Mouse (Mus musculus): ENCODE data around the gene Fkbp5.

Gene Fkbp5

DNA sequence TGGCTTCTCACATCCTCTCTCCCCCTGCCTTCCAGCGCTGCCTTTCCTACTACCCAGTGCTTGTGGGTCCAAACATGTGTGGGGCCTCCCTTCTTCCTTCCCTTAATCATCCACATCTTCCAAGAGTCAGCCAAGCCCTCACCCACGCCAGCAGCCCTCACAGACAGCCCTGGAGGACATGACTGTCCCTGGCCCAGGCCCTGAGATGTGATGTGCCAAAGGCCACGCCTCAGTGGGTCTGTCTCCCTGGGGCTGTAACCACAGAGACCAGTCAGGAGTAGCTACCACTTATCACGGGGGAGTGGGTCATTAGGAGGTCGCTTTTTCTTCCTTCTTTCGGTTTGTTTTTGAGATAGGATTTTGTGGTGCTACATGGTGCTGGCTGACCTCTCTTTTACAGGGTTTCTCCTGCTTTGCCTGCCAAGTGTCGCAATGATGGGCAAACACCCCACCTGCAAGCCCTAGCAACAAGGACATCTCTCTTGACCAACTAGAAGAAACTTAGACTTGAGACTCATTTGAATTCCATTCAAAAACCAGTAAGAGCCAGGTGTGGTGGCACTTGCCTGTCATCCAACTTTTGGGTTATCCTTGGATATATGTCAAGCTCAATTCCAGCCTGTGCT lies 15.0 kb downstream of the Fkbp5 start:
- DNase-seq = peak; percentile 98

DNA sequence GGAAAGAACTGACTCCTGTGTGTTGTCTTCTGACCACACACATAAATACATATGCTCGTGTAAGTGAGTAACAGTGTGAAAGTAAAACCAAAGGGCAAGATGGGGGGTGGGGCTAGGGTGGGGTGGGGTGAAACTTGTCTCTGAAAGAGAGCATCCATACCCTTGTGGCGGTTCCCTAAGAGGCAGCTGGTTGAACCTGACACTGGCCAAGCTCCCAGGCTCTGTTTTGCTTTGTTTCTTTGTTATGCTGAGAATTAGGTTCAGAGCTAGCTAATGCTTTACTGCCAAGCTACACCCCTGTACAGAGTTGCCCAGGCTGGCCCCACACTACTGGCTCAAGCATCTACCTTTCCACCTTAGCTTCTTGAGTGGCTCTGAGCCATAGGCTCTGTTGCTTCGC lies 16.9 kb downstream of the Fkbp5 start:
- peak; percentile 81 for DNase-seq

DNA sequence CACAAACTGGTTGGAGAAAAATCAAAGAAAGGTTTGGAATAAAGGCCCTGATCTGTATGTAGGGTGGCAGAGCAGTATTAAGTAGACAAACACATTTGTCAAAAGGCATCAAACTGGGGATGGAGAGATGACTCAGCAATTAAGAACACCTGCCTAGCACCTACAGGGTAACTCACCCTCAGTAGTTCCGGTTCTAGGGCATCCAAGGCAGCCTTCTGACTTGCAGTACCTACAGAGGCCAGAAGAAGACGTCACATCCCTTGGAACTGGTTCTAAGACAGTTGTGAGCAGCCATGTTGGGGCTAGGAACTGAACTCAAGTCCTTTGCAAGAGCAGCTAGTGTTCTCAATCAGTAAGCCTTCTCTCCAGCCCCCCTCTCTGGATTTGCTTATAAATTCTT lies 18.1 kb downstream of the Fkbp5 start:
- DNase-seq = peak; percentile 87

DNA sequence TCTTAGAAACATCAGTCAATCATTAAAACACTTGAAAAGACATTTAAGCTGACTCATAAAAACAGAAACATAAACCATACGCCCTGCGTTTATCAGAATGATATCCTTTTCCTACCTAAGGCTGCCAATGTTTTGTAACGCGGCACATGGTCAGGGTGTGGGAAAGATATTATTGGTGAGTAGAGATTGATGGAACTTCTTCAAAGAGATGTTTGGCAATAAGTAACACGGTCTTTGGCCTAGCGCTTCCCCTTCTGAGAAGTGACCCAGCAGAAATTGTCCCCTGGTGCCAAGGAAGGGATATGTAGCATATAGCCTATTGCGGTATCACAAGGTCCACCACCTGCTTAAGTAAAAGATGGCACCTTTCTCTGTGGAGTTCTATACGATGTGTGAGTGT lies 21.5 kb downstream of the Fkbp5 start:
- peak; percentile 83 for DNase-seq

DNA sequence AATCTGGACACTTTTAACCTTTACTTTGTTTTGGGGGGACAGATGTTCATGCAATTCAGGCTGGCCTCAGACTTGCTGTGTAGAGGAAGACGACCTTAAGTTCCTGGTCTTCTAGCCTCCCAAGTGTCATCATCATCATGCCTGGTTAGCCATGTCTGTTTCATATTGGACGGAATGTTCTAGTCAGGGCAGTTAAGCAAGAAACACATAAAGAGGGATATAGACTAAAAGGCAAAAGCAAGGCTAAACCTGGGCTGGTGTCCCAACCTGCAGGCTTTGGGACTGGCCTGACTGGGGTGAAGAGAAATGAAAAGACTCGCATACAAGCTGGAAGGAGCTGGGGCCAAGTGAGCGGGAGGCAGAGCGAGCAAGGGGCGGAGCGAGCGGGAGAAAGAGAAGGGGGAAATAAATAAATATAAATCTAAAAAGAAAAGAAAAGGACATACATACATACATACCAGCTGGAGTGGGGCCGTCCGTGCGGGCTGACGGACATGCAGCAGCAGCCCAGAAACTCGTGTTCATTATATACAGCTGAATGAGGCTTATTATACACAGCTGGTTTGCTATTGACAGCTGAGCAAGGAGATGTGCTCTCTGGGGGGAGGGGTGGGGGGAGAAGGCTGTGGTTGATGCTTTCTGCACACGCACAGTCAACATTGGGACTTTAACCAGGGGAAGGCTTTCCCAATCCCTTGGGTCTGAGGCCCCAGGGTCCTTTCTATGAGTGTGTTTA lies 26.1 kb downstream of the Fkbp5 start:
- peak; percentile 87 for DNase-seq

DNA sequence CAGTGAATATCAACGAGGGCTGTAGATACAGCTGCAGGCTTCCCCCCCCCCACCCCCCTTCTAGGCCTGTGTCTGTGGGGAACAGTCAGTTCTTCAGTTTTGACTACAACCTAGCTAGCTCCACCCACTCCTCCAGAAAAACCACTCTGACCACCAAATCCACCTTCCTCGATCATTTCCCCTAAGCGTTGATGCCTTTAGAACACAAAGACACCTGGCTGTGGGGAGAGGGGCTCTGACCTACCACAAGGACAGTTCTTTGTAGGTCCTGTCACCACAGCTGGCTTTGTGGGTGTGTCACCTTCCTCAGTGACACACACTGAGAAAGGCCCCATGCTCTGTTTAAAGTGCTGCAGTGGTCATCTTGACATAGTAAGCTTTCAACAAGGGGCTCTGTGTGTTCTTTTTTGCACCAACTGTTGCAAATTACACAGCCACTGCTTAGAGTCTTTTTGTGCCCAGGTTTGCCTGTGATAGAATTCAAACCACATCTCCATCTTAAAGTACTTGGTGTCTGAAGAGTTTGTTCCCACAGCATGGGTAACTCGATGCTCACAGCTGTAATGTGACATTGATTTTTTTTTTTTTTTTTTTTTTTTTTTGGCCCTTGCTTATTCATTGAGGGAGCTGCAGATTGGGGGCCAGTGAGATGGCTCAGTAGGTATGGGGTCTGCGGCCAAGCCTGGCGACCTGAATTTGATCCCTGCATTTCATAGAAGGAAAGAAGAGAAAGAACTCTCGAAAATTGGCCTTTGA lies 28.9 kb downstream of the Fkbp5 start:
- DNase-seq = peak; percentile 91

DNA sequence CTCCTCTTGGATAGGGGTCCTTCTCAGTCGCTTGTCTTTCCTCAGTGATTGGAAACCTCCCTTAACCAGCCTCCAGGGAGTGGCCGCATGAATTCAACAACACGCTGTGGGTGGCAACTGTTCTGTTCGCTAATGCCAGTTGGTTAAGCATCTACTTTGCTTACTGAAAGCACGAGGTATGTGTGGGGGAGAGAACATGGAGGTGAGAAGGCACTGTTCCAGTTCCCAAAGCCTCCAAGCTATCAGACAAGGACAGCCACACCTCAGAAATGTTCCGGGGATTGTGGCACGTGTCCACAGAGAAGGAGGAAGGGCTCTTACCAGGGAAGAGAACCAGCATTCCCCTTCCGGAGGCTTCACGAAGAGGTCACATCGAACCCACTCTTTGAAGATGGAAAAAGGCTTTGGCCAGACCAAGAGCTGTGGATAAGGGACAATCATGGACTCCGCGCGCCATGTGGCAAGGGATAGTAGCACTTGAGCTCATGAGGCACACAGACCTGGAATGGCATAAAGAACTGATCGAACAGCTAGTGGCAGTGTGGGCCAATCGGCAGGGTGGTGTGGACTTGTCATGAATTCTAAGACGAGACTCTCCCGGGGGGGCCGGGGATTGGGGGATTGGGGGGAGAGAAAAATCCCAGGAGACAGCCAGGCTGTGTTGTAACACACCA lies 29.6 kb downstream of the Fkbp5 start:
- peak; percentile 94 for DNase-seq

DNA sequence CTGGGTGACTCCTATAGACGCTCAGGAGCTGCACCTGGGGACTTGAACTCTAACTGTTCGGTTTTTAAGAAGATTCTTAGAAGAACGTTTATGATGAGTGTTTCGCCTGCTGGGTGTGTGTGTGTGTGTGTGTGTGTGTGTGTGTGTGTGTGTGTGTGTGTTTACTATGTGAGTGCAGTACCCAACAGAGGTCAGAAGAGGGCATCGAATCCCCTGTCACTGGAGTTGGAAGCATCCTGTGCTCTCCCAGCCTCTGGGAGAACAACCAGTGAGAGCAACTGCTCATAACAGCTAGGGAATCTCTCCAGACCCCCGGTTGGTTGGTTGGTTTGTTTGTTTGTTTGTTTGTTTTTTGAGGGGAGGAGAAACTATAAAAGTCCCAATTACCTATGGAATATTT lies 30.6 kb downstream of the Fkbp5 start:
- DNase-seq = no peak

DNA sequence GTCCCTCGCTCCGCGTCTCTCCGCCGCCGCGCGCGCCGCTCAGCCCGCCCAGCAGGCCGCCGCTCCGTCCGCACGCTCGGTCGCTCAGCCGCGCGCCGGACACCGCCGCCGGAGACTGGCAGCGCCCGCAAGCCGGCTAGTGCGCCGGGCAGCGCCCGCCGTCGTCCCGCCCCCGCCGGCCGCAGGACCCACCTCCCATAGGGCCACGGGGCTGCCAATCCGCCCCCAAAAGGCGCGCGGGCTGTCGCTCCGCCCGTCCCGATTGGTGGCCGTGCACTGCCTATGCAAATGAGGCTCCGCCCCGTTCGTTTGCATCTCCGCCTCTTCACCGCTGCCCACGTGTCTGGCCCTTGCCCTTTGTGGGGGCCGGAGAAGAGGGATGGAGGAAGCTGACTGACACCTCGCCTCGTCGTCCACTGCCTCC lies 31.3 kb downstream of the Fkbp5 start:
- peak; percentile 100 for DNase-seq

DNA sequence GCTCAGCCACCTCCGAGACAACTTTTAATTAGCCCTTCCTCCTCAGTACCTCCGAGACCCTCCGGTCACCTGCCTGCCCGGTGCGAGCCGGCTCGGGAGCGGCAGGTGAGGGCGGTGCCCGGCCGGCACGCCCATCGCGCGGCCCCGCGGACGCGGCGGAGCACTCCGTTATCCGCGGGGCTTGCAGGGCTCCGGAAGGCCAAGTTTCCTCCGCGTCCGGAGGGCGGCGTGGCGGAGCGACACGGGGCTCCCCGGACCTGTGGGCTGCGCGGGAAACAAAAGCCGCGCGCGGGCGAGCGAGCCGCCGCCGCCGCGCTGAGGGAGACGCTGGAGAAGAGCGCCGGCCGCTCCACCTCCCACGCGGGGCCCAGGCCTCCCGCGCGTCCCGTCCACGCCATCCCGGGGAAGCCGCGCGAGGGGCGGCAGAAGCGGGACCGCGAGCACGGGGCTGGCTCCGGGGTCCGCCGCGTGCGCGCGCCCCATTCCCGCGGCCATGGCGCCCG lies 31.8 kb downstream of the Fkbp5 start:
- DNase-seq = peak; percentile 97

DNA sequence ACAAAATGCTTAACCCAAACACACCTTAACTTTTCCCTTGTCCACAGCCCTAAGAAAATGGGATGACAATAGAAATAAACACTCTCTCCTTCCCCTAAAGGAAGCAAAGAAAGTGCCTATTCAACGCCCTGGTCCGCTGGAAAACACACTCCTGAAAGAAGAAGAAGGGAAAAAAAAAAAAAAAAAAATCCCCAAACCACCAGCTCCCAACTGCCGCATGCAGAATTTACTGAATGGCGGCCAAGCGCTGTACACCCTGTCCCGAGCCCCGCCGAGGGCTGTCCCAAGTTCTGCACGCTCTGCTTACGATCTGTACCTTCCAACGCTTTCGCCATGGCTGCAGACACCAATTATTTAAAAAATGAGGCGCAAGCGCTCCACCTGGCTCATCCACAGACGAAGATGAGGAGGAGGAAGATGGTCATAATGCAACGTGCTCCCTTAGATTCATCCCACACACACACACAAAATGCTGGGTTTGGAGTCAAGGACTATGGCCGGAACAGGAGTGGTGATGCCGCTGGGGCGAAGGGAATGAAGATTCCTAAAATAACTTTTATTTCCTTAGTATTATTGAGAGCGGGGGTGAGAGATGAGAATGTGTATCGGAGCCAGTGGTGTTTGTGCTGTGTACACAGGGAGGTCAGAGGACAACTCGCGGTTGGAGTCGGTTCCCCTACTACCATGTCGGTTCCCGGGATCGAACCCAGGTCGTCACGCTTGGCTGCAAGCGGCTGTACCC lies 32.5 kb downstream of the Fkbp5 start:
- peak; percentile 96 for DNase-seq

DNA sequence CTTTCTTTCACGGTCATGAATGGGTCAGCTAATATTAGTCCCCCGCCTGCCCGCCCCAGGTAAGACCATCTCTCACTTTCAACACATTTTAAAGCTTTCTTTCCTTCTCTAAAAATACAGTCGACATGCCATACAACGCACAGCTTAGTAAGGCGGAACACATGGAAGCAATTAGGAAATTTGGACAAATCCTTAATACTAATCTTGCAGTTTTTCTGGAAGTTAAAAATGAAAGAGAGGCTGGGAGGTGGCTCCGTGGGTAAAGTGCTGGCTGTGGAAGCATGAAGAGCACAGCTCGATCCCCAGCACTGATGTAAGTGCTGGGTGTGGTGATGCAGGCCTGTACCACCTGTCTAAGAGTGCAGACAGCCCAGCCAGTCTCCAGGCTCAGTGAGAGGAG lies 39.9 kb downstream of the Fkbp5 start:
- DNase-seq = peak; percentile 85

DNA sequence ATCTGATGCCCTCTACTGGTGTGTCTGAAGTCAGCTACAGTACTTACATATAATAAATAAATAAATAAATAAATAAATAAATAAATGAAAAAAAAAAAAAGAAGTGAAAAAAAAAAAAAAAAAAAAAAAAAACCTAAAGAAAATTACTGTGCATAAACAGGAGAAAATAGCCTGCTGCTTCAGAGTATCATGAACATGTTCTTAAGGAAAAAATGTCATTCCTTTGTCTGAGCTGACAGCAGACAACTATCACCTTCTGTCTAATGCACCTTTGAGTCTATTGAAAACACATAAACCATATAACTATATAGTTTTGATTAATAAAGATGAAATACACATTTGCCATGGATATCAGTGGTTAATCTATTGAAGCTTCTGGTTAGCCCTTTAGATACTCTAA lies 40.9 kb downstream of the Fkbp5 start:
- no peak for DNase-seq

DNA sequence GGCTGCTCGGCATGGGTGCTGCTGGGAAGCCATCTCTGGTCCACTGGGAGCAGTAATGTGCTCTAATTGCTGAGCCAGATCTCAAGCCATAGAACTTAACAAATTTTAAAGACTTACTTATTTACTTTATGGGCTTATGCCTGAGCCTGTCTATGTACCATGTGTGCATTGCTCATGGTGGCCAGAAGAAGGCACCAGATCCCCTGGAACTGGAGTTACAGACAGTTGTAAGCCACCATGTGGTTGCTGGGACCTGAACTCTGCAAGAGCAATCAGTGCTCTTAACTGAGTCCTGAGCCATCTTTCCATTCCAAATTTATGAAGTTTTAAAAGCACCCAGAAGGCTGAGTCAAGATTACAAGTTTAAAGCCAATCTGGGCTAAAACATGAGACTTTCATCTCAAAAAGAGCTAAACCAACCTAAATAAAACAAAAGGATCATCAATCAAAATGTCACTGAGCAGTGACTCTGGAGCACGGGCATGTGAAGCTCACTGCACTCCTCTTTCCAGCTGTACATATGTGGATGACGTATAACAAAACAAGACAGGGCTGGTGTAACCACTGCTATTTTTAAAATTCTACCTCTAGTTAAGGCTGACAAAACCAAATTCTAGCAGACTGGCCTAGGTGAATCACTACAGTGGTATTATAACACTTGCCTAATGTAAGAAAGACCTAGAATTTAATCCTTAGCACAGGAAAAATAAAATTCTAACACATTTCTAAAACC lies 41.6 kb downstream of the Fkbp5 start:
- peak; percentile 83 for DNase-seq

DNA sequence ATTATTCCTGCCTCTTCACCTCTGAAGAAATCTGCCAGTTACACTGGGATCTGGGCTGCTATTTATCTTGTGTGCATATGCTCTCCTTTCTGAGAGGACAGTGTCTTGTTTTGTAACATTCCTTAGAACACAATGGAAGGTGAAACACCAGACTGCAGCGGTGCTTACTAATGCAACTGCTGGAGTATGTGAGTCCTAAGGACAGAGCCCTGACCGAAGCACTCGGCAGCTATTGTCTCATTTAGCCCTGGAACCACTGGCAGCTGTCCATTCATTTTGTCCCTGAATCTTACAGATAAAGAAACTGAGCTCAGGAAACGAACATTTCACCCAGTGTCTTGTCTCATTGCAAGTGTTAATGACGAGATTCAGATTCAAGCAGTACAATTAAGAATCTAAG lies 44.6 kb downstream of the Fkbp5 start:
- DNase-seq = peak; percentile 86

DNA sequence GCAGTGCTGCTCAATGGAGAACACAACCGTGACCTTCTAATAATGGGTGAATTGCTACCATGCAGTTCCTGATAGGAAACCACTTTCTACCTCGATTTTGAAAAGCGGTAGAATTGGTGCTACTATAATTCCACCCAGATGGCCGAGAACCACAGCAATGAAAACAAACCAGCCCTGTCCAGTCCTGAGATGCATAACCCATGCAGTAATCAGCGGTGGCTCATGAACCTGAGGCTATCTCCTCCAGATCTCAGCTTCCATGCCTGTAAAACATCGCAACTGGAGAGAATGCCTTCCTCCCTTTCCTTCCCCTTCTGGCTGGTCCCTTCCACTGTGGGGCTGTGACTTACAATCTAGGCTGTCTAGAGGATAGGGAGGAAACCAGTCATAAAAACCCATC lies 46.5 kb downstream of the Fkbp5 start:
- peak; percentile 84 for DNase-seq

DNA sequence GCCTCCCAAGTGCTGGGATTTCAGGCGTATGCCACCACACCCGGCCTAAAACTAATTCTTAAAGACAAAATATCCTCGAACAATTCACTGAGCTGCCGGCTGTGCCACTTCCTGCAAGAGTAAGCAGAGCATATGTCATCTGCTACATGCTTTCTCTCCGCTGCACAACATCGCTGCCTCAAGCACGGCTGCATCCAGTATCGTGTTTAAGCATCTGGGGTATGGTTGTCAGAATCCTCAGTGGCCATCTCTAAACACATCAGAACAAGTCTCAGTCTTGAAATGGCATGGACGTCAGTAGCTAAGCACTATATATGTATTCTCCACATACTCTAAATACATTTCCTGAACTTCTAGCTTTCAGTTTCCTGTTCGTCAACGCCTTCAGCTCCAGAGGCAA lies 49.6 kb downstream of the Fkbp5 start:
- DNase-seq = peak; percentile 83

DNA sequence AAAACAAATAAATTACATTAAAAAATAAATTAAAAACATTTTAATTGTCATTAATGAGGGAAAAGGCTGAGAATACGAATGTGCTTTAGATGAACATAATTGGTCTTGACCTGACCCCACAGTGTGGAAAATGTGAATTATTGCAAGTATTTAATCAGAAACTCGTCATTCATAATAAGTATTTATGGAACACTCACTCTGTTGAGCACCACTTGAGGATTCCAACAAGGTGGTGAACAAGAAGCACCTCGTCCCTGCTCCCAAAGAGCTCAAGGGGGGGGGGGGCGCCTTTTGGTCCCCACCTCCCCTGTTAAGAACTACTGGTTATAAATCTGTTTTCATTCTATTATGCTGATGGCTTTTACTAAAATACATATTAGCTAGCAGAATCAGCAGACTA lies 51.4 kb downstream of the Fkbp5 start:
- no peak for DNase-seq

DNA sequence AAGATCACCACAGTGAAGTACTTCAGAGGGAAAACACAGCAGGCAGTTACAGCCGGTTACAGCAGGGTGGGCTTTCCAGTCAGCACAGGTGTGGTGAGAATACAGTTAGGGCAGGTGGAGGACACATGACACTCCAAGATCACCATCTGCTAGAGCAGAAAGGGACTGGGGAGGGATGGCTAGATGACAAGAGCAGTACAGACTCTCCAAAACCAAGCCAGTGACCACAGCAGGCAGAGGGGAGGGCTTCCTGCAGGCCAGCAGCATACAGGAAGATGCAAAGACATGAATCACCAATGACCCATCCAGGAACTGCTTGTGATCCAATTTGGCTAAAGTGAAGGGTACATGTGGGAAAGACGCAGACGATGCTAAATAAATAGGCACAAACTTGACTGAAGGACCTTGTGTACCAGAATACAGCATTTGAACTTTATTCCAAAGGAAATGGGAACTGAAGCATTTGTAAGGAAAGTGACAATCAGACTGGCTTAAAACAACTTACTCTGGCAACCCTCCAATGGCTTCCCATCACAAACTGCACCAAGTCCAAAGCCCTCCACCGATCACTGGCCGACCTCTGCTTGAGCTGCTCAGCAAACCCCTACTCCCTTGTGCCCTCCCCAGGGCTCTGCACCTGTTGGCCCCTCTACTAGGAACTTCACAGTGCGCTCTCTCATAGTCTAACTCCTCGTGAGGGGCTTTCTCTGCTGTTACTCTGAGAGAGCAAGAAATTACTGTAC lies 53.5 kb downstream of the Fkbp5 start:
- peak; percentile 97 for DNase-seq

DNA sequence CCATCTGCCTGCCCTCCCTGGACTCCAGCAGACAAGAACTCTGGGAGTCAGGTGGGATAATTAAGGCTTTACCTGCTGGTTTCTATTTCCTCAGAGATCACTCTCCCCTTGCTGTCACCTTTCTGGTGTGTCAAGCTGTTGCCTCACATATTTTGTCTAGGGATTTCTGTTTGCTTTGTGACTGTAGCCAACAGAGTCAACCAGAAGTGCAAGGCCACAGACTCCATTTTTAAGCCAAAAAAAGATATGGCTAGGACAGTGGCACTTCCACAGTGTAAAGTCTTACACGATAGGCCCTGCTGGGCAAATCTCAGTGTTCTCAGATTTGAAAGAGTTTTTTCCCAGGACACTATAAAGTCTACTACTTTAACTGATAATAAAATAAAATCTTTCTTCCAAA lies 56.9 kb downstream of the Fkbp5 start:
- peak; percentile 73 for DNase-seq

DNA sequence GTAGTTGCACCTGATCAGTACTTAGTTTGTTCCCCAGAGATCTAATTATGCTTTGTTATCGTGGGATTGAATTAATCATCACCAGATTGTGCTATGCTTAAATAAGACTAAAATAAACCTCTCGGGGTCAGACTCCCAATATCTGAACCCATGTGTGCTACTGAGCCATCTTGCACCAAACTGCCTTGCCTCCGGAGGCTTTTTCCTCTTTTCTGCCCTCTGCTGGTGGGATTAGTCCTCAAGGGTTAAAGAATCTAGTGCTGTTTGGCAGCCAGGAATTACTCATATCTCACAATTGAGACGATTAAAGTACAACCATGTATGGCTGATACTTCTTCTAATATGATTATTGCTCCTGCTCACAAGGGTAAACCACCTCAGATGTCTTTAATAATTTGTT lies 62.2 kb downstream of the Fkbp5 start:
- peak; percentile 88 for DNase-seq
